Mouse (Mus musculus) adrenal gland, adult 8-10 months (tissue): ENCODE data around the gene Dhrs11. TPM values are rescaled to one million over a fixed set of nuclear protein-coding genes. Genes with fewer than 3 reads are reported as not detected.
"Not testable (repeated sequence)": the region's sequence is repeated elsewhere in the genome, so short reads cannot be mapped to it uniquely, and the experiment has no call there.

ENCODE experiments used
- DNase-seq: peaks from one replicate; pipeline ENCODE4 v3.0.0; 2022
- total RNA-seq, 4 experiments: library from RNA; stranded (reverse); gene quantifications; 2 replicates each; pipeline ENCODE4 v1.2.4; 2022

Gene Dhrs11
- 10 to 100 TPM; 45.7 to 58.0 (median 50.5) TPM for total RNA-seq

DNA sequence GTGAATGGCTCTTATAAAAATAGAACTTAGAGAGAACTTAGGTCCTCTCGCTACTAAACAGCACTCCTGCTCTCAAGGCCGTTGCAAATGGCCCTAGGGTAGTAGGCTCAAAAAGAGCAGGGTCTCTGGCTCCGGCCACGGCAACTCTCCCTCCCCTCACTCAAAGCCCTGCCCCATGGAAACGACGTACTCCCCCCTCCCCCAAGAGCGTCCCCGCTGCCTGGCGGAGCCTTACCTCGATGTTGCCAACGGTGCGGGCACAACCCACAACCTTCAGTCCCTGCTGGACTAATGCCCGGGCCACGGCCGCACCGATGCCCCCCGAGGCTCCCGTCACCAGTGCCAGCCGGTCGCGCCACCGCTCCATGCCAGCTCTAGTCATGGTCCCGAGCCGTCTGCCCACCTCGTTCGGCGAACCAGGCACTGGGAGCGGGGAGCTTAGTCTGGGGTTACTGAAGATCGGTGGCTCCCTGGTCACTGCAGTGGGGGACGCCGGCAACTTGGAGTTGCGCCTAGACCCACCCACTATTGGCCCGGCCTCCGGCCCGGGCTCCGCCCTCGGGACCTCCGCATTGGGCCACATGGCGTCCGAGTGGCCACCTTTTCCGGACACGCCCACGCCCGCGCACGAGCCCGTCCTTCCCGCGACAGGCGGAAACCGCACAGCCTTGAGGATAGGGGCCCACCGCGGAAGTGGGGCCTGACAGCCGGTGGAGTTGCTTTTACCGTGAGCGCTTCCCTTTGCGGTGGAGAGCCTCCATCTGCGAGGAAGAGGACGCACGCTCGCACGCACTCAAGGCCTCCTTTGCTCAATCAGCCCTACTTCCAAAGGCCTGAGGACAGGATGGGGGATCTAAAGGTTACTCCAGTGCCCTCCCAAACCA lies at the start of gene Dhrs11:
TSS of gene Dhrs11 (minus strand) at position 479 of the 884 bp plus-strand sequence.
- DNase-seq = peak; percentile 94

DNA sequence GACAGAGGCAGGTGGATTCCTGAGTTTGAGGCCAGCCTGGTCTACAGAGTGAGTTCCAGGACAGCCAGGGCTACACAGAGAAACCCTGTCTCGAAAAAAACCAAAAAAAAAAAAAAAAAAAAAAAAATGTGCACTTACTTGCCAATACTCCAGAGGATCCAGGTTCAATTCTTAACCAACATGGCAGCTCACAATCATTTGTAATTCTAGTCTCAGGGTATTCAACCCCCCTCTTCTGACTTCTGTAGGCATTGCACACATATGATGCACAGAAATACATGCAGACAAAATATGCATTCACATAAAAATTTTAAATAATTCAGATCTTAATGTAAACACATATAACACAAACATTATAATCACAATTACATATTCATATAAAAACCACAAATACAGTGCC lies 47.2 kb upstream of the Dhrs11 start:
- DNase-seq = not testable (repeated sequence)

DNA sequence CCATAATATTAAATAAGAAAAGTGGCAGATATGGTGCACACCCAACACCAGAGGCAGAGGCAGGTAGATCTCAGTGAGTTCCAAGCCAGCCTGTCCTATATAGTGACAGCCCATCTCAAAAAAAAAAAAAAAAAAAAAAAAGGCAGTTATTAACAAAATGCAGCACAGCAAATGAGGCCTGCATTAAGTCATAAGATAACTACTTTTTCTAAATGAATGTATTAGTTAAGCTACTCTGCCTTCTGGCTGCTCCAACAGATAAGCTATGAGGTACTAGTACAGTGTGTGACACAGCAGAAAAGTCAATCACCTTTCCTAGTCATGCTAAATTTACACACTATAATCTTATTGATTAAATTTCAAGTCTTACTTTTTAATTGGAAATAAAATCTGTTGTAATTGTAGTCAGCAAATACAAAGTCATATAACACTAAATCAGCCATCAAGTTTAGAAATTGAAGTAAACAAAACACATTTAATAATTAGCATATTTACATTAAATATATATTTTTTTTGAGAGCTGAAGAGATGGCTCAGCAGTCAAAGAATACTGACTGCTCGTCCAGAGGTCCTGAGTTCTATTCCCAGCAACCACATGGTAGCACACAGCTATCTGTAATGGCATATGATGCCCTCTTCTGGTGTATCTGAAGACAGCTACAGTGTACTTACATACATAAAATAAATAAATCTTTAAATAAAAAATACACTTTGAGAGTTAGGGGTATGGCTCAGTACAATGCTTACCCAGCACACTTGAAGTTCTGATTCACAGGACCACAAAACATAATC lies 44.4 kb upstream of the Dhrs11 start:
- DNase-seq = no peak

DNA sequence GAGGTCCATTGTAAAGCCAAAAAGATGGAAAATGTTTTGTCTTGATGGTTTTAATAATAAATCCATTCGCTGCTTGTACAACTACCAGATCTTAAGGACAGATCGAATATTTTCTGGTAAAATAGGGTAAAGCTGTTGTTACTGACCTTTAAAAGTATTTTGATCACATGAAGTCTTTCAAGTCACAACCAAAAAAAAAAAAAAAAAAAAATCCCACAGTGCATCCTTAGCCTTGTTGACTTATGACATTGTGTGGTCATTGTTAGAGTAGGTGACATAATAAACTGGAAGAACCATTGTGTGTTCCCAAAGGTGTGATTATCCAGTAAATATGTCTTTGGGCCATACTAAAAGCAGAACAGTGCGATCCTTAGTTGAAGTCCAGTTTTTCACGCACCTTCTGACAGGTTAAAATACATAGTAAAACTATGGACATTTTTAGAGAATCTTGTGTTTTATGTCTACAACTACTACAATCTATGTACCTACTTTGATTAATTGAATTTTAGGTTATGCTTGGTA lies 42.8 kb upstream of the Dhrs11 start:
- no peak for DNase-seq

DNA sequence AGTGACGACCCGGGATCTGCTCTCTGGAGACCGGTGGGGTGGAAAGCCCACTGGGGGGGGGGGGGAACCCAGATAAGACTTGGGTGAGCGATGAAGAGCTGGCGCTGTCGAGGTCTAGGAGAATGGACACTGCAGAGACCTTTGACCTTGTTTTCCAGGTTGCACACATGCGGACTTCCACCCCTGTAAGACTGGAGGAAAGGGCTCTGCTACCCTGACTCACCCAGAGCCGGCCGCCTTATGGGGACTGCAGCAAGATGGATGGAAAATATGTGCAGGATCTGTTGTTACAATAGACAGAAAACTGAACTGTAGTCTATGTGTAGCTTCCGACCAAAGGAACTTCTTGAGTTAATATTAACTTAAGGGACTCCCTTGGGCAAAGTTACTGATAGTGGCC lies 42.3 kb upstream of the Dhrs11 start:
- DNase-seq = no peak

DNA sequence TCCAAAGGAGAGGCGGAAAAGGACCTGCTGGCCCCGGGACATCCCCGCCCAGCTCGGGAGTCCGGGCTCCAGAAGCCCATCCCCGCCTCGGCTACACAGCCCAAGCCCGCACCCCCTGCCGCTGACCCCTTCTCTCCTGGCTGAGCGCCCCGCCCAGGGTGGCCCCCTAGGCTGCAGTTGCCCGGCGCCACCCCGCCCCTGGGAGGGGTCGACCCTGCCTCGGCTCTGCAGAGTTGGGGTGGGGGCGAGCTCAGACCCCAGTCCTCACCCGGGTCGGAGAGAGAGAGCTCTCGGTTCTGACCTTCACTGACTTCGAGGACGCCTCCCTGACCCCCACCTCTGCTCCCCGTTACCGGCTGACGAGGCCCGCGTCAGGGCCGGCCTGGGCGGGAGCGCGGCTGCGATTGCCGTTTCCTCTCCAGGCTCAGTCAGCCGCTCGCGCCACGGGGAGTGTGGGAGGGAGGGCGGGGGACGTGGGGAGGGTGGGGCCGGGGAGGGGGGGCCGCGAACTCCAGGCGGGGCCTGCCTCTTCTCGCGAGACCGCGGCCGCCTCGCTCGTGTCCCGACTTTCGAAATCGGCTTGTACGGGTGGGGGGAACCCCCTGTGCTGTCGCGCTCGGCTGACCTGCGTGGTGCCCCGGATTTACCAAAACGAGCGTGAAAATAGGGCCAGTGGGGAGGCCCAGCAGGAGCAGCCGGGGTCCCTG lies 41.7 kb upstream of the Dhrs11 start, which contains the start of gene Ggnbp2:
TSS of gene Ggnbp2 (minus strand) at position 481 of the 707 bp plus-strand sequence.
- peak; percentile 91 for DNase-seq

DNA sequence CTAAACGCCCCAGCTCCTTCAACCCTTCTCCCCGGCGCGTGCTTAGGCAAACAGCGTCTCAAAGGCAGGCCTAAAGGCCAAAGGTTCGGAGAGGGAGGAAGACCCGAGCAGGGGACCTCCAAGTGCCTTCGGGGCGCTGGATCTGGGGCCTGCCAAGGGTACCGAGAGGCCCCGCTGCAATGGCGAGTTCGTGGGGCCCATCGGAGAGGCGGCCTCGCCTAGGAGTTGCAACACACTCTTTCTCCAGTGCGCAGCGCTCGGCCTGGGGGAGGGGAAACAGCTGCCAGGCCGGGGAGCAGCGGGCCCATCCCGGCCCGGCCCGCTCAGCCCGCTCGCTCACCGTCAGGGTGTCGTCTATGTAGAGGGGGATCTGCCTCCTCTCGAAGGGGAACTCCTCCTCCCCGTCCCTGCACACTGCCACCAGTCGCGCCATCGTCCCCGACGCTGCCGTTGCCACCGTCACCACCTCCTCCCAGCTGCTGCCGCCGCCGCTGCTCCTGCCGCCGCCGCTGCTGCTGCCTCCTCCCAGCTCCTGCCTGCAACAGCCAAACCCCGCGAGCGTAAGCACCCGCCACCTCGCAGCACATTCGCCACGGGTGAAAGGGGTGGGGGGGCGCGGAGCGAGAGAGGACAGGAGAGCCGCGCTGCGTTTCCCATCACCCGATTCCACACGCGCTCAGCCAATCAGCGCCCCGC lies 40.9 kb upstream of the Dhrs11 start:
- peak; percentile 92 for DNase-seq

DNA sequence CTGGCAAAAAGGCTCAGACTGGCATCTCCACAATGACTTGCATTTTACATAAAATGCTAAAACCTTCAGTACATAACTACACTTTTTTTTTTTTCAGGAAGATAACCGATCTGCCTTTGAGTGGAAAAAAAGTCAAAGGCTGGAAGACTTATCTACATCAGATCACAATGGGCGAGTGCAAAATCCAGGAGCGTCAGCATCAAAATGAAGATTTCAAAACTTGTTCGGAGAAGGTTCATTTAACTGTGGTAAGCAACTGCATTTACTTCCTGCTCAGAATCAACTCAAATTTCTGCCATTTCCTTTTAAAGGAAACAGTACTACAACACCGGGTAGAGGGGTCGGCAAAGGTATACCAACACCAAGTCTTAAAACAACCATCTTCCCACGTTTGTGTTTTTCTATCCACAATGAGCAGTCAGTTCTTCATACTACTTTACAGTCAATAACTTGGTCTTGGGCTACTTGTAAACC lies 40.0 kb upstream of the Dhrs11 start:
- DNase-seq = no peak

DNA sequence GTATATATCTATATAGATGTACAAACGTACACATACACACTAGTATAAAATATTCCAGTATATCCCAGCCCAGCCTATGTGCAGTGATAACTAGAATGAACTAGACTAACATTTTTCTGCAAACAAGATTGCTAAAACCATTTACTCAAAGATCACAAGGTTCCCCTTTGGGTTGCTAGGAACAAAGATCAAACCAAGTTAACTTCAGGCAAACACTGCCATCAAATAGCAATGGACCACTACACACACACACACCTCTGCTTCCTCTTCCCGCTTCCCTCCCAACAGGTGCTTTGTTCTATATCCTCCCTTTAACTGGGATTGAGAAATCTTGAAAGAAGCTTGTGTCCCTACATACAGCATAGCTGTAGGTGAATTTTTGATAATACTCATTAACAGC lies 38.8 kb upstream of the Dhrs11 start:
- no peak for DNase-seq

DNA sequence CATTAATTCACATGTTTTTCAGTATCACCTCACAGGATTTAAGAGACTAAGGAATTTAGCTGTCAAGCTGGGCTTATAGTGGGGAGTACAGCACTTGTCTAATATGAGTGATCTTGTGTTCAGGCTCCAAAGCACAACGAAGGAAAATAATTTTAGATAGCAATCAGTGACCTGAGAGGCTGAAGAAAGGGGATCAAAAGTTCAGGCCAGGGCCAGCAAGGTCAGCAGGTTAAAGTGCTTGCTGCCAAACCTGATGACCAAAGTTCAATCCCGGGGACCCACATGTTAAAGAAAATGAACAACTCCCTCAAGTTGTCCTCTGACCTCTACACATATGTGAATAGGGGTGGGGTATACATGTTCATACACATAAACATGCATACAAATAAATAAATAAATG lies 36.5 kb upstream of the Dhrs11 start:
- no peak for DNase-seq

DNA sequence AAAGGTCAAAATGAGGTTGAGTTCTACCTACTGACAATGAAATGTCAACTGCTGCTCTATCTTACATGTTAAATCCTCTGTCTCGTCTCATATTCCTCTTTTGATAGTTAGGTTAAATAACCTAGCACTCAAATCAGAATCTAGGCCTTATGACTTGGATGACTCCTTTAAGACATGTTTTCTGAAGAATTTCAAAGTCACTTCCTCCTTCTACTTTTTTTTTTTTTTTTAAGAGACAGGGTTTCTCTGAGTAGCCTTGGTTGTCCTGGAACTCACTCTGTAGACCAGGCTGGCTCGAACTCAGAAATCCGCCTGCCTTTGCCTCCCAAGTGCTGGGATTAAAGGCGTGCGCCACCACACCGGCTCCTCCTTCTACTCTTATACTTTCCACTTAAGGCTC lies 26.5 kb upstream of the Dhrs11 start:
- no peak for DNase-seq

DNA sequence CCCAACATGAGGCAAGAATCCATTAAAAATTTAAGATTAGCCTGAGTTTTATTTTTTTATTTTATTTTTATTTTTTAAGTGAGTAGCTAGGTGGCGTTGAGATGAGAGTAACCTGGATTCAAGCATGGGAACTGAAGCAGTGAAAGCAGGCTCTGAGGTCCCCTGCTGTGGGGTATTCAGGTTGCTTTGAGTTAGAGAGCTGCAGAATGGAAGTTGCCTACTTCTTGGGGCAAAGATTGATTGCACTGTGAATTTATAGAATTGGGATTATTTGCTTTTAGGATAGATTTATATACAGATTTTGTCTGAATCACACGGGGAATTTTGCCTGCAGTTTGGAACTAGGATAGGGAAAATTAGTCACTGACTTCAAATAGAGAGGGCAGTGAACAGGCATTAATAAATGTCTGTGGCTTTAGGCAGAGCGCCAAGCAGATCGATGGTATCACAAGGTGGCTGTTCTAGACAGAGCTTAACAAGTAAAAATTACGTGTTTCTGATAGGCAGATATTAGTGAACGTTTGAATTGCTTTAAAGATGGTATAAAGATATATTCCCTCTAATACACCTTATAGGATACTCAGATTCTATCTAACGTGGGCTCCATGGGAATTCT lies 18.8 kb upstream of the Dhrs11 start:
- no peak for DNase-seq

DNA sequence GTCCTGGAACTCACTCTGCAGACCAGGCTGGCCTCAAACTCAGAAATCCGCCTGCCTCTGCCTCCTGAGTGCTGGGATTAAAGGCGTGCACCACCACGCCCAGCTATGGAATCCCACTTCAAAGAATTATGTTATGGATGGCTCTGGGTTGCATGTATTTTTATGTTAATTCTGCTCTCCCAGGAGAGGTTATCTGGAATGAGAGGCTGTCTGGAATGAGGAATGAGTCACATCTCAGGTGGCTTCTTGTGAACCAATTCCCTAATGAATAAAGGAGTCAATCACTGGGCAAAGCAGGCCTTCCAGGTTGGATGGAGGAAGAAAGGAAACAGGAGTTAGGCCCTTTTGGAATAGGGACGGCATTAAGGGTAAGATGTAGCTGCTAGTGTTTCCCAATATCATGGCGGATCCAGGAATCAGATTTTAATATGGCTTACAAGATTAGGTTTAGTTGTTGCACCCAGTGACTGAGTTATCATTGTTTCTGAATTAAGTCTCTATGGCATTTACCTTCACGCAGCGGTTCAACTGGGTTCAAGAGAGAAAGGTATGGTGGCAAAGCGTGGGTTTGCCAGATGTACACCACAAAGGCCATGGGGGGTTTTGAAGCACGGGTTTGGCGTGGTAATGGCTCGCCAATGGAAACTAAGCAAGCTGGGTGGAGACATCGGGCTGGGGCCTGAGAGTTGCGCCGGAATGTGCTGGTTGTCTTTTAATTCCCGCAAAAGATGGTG lies 18.1 kb upstream of the Dhrs11 start:
- no peak for DNase-seq

DNA sequence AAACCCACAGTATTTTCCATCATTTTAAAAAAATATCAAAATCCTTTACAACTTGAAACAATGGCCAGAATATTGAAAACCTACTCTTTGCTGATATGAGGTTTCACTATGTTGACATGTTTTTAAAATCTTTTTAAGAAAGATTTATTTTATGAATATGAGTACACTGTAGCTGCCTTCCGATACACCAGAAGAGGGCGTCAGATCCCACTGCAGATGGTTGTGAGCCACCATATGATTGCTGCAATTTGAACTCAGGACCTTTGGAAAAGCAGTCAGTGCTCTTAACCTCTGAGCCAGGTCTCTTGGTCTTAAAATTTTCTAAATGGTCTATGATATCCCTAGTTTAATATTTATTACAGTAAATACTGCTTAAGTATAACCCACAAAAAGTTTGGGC lies 10.5 kb upstream of the Dhrs11 start:
- no peak for DNase-seq

DNA sequence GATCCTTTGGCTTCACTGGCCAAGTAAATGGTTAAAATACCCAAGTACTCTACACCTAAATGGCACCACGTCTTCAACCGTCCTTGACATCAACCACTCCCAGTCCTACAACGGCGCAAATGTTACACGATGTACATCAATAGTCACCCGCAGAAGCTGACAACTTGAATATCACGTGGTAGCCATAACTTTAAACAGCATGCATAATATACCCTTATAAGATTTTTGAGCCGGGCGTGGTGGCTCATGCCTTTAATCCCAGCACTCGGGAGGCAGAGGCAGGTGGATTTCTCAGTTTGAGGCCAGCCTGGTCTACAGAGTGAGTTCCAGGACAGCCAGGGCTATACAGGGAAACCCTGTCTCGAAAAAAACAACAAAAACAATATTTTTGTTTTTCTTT lies 701 bp upstream of the Dhrs11 start:
- DNase-seq = not testable (repeated sequence)

DNA sequence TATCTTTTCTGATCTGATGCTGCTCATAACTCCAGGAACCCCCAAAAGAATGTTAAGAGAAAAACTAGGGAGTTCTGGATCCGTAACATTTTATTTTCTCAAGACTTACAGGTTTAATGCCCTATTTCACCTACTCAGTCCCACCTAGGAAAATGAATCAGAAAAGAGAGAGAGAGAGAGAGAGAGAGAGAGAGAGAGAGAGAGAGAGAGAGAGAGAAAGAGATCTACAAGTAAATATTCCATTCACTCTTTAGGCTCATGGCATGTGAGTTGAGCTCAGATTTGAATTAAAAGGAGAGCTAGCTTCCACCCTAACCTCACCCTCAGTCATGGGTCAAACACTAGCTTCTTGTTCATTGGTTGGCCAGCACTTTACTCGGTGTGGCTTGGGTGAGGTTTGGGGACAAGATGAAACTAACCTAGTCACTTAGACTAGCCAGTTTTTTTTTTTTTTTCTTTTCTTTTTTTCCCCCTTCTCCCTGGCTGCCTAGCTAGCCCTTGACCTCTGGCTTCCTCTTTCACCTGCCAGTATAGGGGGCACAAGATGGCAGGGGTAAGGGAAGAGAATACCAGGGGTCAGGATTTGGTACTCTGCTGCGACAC lies 792 bp downstream of the Dhrs11 start:
- no peak for DNase-seq

DNA sequence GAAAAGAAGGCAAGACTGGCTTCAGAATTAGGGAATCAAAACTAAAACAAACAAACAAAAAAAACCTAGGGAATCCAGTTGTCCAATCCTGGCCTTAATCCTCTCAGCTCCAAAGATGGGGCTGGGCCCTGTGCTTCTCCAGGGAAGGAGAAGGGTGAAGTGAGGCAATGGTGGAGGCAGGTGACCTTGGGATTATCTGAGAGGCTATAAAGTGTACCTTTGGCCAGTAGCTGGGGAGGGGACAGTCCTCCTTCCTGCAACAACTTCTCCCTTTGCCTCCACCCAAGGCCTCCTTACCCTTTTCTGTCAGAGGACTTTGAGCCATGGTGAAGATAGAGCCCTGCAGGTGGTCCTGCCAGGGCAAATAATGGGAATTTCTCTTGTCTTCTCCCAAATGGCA lies 1.3 kb downstream of the Dhrs11 start:
- no peak for DNase-seq

DNA sequence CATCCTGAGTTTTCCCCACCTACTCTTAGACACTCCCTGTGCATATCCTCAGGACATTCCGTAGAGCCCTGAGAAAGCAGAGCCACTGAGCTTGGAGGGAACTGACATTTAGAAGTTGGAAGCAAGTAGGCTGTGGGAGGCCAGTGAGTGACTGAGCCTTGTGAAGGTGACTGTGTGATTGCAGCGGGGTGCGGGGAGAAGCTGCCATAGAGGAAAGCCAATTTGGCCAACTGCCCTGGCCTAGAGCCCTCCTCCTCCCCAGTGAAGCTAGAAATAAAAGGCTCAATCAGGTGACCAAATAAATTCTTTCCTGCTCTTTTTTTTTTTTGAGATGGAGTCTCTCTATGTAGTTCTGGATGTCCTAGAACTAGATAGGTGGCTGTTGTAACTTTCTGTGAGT lies 2.6 kb downstream of the Dhrs11 start:
- peak; percentile 89 for DNase-seq

DNA sequence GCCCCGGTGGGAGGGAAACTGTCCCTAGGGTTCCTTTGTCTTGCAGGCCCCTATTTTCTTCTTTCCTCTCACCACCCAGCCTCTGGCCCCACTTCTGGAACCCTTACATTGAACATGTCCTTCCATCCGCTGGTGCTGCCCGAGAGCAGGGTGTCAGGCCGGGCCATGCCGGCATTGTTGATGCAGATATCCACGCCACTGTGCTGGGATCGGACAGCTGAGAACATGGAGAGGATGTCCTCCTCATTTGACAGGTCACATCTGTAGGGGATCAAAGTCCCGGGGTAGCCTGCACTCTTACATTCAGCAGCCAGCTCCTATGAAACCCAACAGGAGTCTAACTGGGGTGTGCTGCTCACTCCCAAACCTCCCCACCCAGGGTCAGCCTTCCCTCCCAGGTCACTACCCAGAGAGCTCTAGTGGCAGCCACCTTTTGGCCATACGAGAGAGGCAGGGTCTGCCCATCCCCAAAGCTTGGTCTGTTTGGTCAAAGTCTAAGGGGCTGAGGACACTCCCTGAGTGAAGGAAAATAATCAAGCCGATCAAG lies 3.5 kb downstream of the Dhrs11 start:
- DNase-seq = no peak

DNA sequence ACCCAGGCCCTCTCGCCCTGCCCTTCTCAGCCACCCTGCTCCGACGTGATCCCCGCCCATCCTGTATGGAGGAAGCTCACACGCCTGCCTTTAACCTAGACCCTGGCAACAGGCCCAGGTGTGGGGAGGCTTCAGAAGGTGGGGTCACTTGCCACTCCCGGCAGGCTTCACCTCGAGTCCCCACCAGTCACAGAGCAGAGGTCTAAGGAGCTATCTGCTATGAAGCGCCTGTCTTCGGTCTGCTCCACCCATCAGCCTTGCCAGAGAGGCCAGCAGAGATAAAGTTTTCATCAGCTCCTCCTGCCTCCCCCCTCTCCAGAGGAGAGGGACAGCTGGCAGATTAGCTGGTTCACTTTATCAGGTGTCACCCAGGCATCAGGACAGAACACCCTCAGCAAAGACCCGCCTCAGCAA lies 5.3 kb downstream of the Dhrs11 start:
- no peak for DNase-seq
